Mouse (Mus musculus) megakaryocyte, embryonic 14.5 days (primary cell): ENCODE measurements around the gene Sst. TPM values are rescaled to one million over a fixed set of nuclear protein-coding genes. Genes with fewer than 3 reads are reported as not detected.
"Not testable (repeated sequence)": the region's sequence is repeated elsewhere in the genome, so short reads cannot be mapped to it uniquely, and the experiment has no call there.

Experiments used
- H3K27me3 ChIP-seq: replicated peaks from 2 replicates; pipeline ENCODE3; 2012; ENCODE audit warnings: inconsistent platforms
- H3K36me3 ChIP-seq: replicated peaks from 2 replicates; pipeline ENCODE3; 2012; ENCODE audit warnings: low read length, inconsistent platforms, mixed read lengths
- H3K4me1 ChIP-seq: 2 replicates; pipeline ENCODE4 v1.6.1; 2012; ENCODE audit warnings: inconsistent platforms
- H3K4me3 ChIP-seq: replicated peaks from 2 replicates; pipeline ENCODE3; 2012; ENCODE audit warnings: moderate library complexity, mild to moderate bottlenecking, inconsistent platforms
- H3K9me3 ChIP-seq: 2 replicates; pipeline ENCODE4 v1.6.1; 2012; ENCODE audit warnings: inconsistent platforms
- FLI1 ChIP-seq: IDR thresholded peaks from 2 replicates; pipeline ENCODE4 v1.6.1; 2012; ENCODE audit warnings: low read length, inconsistent platforms, mixed read lengths
- GATA1 ChIP-seq: IDR thresholded peaks from 3 replicates; pipeline ENCODE4 v1.6.1; 2012; ENCODE audit warnings: mixed read lengths, low read length, inconsistent platforms, borderline replicate concordance
- polyA plus RNA-seq: library from polyadenylated mRNA; stranded (reverse); fragments of >175 nt; gene quantifications from 2 replicates; pipeline ENCODE4 v1.2.3, GENCODE M21; 2012; ENCODE audit warnings: low replicate concordance; ENCODE audit not compliant: insufficient read depth

Gene Sst
- not detected in 2 replicates for polyA plus RNA-seq

GRCm38 (mm10) chr16:23890636-23891035, at the start of gene Sst:
TSS of gene Sst (minus strand) at chr16:23890958.
- H3K4me1 ChIP-seq: no peaks in the 10 kb centered on the region
- TF ChIP-seq GATA1 (no peak), FLI1 (no peak)
- peaks cover 19% of the 10 kb centered on the region for H3K27me3 ChIP-seq
- H3K36me3 ChIP-seq: no peaks in the 10 kb centered on the region
- no peaks in the 10 kb centered on the region for H3K9me3 ChIP-seq
- no peak within 1 kb of the TSS for H3K4me3 ChIP-seq

GRCm38 (mm10) chr16:23934397-23934796, 43.6 kb upstream of the Sst start:
- no peaks in the 10 kb centered on the region for H3K27me3 ChIP-seq
- no peak for TF ChIP-seq GATA1
- TF ChIP-seq FLI1: no peak
- no peak overlapping the region for H3K4me3 ChIP-seq
- H3K9me3 ChIP-seq: no peaks in the 10 kb centered on the region
- H3K36me3 ChIP-seq: no peaks in the 10 kb centered on the region
- no peaks in the 10 kb centered on the region for H3K4me1 ChIP-seq

- H3K4me1 ChIP-seq: no peaks in the 10 kb centered on the region
- TF ChIP-seq GATA1 (no peak), FLI1 (no peak)
- H3K36me3 ChIP-seq: no peaks in the 10 kb centered on the region
- H3K9me3 ChIP-seq: peaks cover 11% of the 10 kb centered on the region; the same call in 1 of the 2 replicates
- no peaks in the 10 kb centered on the region for H3K27me3 ChIP-seq
- no peak within 1 kb of the TSS for H3K4me3 ChIP-seq
These were observed 41.5 kb upstream of the Sst start, which contains the start of gene Rtp2 for GRCm38 (mm10) chr16:23932294-23932693. TSS of gene Rtp2 (minus strand) at chr16:23932394.

GRCm38 (mm10) chr16:23931275-23931674, 40.5 kb upstream of the Sst start:
- Histone ChIP-seq H3K4me1 (no peaks in the 10 kb centered on the region), H3K4me3 (no peak overlapping the region), H3K27me3 (no peaks in the 10 kb centered on the region), H3K9me3 (peaks cover 12% of the 10 kb centered on the region; the same call in 1 of the 2 replicates), H3K36me3 (no peaks in the 10 kb centered on the region)
- TF ChIP-seq FLI1 (no peak), GATA1 (no peak)

GRCm38 (mm10) chr16:23930426-23931073, 39.8 kb upstream of the Sst start:
- Histone ChIP-seq H3K9me3 (peaks cover 12% of the 10 kb centered on the region; the same call in 1 of the 2 replicates), H3K4me3 (no peak overlapping the region), H3K4me1 (no peaks in the 10 kb centered on the region), H3K36me3 (no peaks in the 10 kb centered on the region), H3K27me3 (no peaks in the 10 kb centered on the region)
- no peak for TF ChIP-seq GATA1
- TF ChIP-seq FLI1: no peak

- H3K4me1 ChIP-seq: no peaks in the 10 kb centered on the region
- peak overlapping the region; percentile 26 for H3K4me3 ChIP-seq
- H3K36me3 ChIP-seq: no peaks in the 10 kb centered on the region
- H3K9me3 ChIP-seq: peaks cover 12% of the 10 kb centered on the region; the same call in 1 of the 2 replicates
- no peak for TF ChIP-seq GATA1
- TF ChIP-seq FLI1: no peak
- no peaks in the 10 kb centered on the region for H3K27me3 ChIP-seq
These were observed 36.8 kb upstream of the Sst start for GRCm38 (mm10) chr16:23927301-23928114.

GRCm38 (mm10) chr16:23922906-23923305, 32.1 kb upstream of the Sst start:
- H3K4me3 ChIP-seq: no peak overlapping the region
- TF ChIP-seq FLI1 (no peak), GATA1 (no peak)
- no peaks in the 10 kb centered on the region for H3K27me3 ChIP-seq
- peaks cover 6% of the 10 kb centered on the region; the same call in 1 of the 2 replicates for H3K9me3 ChIP-seq
- H3K4me1 ChIP-seq: no peaks in the 10 kb centered on the region
- no peaks in the 10 kb centered on the region for H3K36me3 ChIP-seq

- Histone ChIP-seq H3K9me3 (no peaks in the 10 kb centered on the region; the same call in 1 of the 2 replicates), H3K4me3 (no peak overlapping the region), H3K27me3 (peaks cover 2% of the 10 kb centered on the region), H3K36me3 (no peaks in the 10 kb centered on the region), H3K4me1 (no peaks in the 10 kb centered on the region)
- TF ChIP-seq GATA1 (no peak), FLI1 (no peak)
These were observed 30.9 kb upstream of the Sst start for GRCm38 (mm10) chr16:23921697-23922096.

GRCm38 (mm10) chr16:23919418-23919817, 28.7 kb upstream of the Sst start:
- Histone ChIP-seq H3K4me1 (no peaks in the 10 kb centered on the region), H3K36me3 (no peaks in the 10 kb centered on the region), H3K4me3 (no peak overlapping the region), H3K27me3 (peaks cover 2% of the 10 kb centered on the region), H3K9me3 (no peaks in the 10 kb centered on the region; the same call in 1 of the 2 replicates)
- no peak for TF ChIP-seq FLI1
- no peak for TF ChIP-seq GATA1

GRCm38 (mm10) chr16:23913401-23913800, 22.6 kb upstream of the Sst start:
- peaks cover 5% of the 10 kb centered on the region for H3K9me3 ChIP-seq
- H3K4me3 ChIP-seq: no peak overlapping the region
- H3K36me3 ChIP-seq: no peaks in the 10 kb centered on the region
- H3K4me1 ChIP-seq: no peaks in the 10 kb centered on the region
- peaks cover 2% of the 10 kb centered on the region for H3K27me3 ChIP-seq
- TF ChIP-seq GATA1 (no peak), FLI1 (no peak)

- Histone ChIP-seq H3K4me3 (no peak overlapping the region), H3K9me3 (peaks cover 5% of the 10 kb centered on the region), H3K36me3 (no peaks in the 10 kb centered on the region), H3K27me3 (peaks cover 2% of the 10 kb centered on the region), H3K4me1 (no peaks in the 10 kb centered on the region)
- TF ChIP-seq FLI1 (no peak), GATA1 (no peak)
These were observed 22.0 kb upstream of the Sst start for GRCm38 (mm10) chr16:23912741-23913140.

- H3K27me3 ChIP-seq, H3K4me1 ChIP-seq, H3K9me3 ChIP-seq, H3K36me3 ChIP-seq, H3K4me3 ChIP-seq: not testable (repeated sequence)
These were observed 18.2 kb upstream of the Sst start for GRCm38 (mm10) chr16:23909015-23909354.

- not testable (repeated sequence) for H3K4me1 ChIP-seq, H3K36me3 ChIP-seq, H3K27me3 ChIP-seq, H3K9me3 ChIP-seq, H3K4me3 ChIP-seq
These were observed 17.6 kb upstream of the Sst start for GRCm38 (mm10) chr16:23908076-23909014.

- not testable (repeated sequence) for H3K36me3 ChIP-seq, H3K4me1 ChIP-seq, H3K27me3 ChIP-seq, H3K9me3 ChIP-seq, H3K4me3 ChIP-seq
These were observed 15.8 kb upstream of the Sst start for GRCm38 (mm10) chr16:23906586-23906985.
